Mouse (Mus musculus) T-helper 17 cell (primary cell): ENCODE results near the gene Hist1h3f.
"Not testable (repeated sequence)": the region's sequence is repeated elsewhere in the genome, so short reads cannot be mapped to it uniquely, and the experiment has no call there.

Experiments used
- in situ Hi-C, 2 experiments: fragments of 300-600 bp; cut with MboI, MseI; formaldehyde crosslinking; loops; 1 replicate in 1 of 2; 2 replicates in 1 of 2; pipeline ENCODE4 v1.15.1; 2025; ENCODE audit warnings: high pct_unique_total_duplicates in 2 of 2

Gene Hist1h3f

GRCm38 (mm10) chr13:23534368-23535131, 9.3 kb upstream of the Hist1h3f start:
- in situ Hi-C loops: loop anchor here (5.0 to 10.0 kb wide), 6 partner anchors 43 to 1820 kb away; partner anchors contain the start of genes Hist1h2ai (in 2 of the 2), Hist1h2bl (in 2 of the 2), Hist1h3h (in 2 of the 2) and Hist1h2ah (in 1 of the 2)

- in situ Hi-C loops: loop anchor here (5.0 to 10.0 kb wide), 4 partner anchors 42 to 1821 kb away; partner anchors contain the start of genes Hist1h2ai (in 2 of the 2), Hist1h2bl (in 2 of the 2), Hist1h3h (in 2 of the 2) and Hist1h2ah (in 1 of the 2)
These were observed 8.4 kb upstream of the Hist1h3f start, which contains the start of gene Hist1h3g for GRCm38 (mm10) chr13:23535137-23536075. Hist1h3g (plus strand) TSS chr13:23535422.

DNA sequence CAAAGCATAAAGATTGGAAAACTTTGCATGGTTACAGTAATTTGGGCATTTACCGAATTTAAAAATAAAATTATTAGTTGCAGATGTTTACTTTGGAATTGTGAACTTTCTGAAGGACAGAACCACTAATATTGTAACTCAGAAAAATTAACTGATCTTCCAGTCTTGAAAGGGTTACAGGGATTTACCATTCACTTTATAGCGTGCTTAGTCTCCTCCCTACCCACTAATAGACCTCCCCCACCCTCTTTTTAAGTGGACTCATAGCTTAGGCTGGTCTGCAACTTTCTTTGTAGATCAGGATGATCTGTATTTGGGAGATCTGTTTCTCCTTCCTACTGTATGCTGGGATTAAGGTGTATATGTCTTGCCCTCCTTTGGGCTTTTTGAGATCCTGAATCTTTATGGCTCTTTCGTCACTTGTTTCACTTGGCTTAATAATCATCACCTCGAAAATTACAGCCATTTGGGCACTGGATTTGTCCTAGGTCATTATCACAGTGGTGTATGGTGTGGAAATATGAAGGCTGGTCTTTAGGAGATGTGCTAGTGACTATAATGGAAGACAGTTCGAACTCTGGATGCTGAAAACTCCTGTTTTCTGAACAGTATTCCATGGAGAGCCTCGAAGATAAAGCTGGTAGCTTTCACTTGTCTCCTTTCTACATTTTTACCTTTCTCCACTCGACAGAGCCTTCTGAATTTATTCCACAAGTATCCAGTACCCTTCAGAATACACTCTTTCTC, 7.6 kb upstream of the Hist1h3f start:
- in situ Hi-C loops: loop anchor here (5.0 to 10.0 kb wide), 4 partner anchors 41 to 1821 kb away; partner anchors contain the start of genes Hist1h2ai (in 2 of the 2), Hist1h2bl (in 2 of the 2), Hist1h3h (in 2 of the 2) and Hist1h2ah (in 1 of the 2)

DNA sequence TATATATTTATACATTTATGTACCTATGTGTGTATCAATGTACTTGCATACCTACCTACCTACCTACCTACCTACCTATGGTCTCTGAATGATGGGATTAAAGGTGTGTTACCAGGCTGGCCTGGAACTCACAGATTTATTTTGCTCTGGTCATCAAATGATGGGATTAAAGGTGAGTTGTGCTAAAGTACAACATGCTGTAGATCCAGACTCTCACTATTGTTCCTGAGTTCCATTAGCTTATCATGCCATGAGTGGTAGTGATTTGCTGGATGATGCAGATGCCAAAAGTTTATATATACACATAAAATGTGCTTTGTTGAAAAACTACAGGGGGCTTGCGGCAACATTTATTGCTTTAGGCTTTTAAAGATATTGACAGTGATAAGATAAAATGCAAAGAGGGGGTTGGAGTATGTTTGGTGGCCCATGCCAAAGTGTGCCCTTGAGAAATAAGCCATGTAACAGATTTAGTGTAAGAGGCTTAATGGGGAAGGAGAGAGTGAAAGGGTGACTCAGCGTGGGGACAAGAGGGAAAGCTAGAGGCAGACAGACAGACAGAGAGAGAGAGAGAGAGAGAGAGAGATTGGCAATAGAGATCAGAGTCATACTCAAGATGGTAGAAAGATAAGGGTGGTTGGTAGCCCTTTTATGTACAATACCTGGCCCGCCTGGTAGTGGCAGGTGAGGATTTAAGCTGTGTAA, 6.7 kb upstream of the Hist1h3f start:
- in situ Hi-C loops: loop anchor here (5.0 to 10.0 kb wide), 4 partner anchors 40 to 1822 kb away; partner anchors contain the start of genes Hist1h2ai (in 2 of the 2), Hist1h2bl (in 2 of the 2), Hist1h3h (in 2 of the 2) and Hist1h2ah (in 1 of the 2)

DNA sequence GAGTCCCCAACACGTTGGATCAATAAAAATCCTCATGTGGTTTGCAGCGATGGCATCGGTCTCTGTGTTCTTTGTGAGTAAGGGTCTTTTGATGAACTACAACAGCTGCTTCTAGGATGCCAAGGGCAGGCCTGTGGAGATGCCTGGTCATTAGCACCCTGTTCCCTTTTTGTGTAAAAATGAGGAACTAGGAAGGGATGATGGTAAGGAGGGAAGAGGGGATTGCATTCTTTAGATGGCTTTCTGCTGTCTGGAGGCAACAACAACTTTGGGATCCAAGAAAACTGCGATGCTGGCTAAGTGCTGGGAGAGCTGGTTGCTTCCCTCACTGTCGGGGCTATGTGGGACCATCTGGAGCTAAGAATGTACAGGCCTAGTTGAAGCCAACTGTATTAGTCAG, 5.6 kb upstream of the Hist1h3f start:
- in situ Hi-C loops: loop anchor here (5.0 to 10.0 kb wide), 4 partner anchors 39 to 1823 kb away; partner anchors contain the start of genes Hist1h2ai (in 2 of the 2), Hist1h2bl (in 2 of the 2), Hist1h3h (in 2 of the 2) and Hist1h2ah (in 1 of the 2)

- in situ Hi-C loops: loop anchor here (5.0 to 10.0 kb wide), 4 partner anchors 37 to 1825 kb away; partner anchors contain the start of genes Hist1h2ai (in 2 of the 2), Hist1h2bl (in 2 of the 2), Hist1h3h (in 2 of the 2) and Hist1h2ah (in 1 of the 2)
These were observed 4.0 kb upstream of the Hist1h3f start for GRCm38 (mm10) chr13:23539821-23540220.

DNA sequence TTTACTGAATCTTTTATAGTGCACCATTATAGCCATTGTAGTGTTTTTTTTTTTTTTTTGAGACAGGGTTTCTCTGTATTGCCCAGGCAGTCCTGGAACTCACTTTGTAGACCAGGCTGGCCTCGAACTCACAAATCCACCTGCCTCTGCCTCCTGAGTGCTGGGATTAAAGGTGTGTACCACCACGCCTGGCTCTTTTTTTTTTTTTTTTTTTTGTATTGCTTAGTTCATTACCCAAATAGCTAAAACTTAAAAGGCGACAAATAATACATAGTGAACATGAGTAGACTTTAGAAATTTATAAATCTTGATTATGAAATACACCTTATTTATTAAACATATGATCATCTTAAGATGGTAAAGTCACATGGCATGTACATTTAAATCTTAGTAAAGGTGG, 2.4 kb upstream of the Hist1h3f start:
- in situ Hi-C loops: no loop called here

GRCm38 (mm10) chr13:23542225-23542980, 1.4 kb upstream of the Hist1h3f start:
- in situ Hi-C loops: not testable (repeated sequence)

GRCm38 (mm10) chr13:23542999-23543607, 749 bp upstream of the Hist1h3f start, which contains the start of gene Hist1h2bh:
Hist1h2bh (minus strand) TSS chr13:23543392.
- in situ Hi-C loops: not testable (repeated sequence)

DNA sequence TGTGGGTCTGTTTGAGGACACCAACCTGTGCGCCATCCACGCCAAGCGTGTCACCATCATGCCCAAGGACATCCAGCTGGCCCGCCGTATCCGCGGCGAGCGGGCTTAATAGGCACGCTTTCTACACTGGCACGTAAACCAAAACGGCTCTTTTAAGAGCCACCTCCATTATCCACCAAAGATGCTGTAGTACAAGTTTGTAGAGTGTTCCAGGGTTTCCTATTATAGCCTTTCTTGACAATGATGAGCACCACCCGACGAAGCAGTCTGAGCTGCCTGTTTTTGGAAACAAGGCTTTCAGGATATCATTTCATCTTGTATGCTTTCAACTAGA, 902 bp downstream of the Hist1h3f start:
- in situ Hi-C loops: not testable (repeated sequence)

GRCm38 (mm10) chr13:23546694-23547093, 2.8 kb downstream of the Hist1h3f start:
- in situ Hi-C loops: no loop called here

GRCm38 (mm10) chr13:23550761-23551145, 6.9 kb downstream of the Hist1h3f start:
- in situ Hi-C loops: loop anchor here (10.0 to 25.0 kb wide), 2 partner anchors 1506 to 1738 kb away; partner anchors contain the start of genes Hist1h2ag (in 1 of the 2), Hist1h2ao (in 1 of the 2), Hist1h2bj (in 1 of the 2) and Hist1h2bq (in 1 of the 2)

GRCm38 (mm10) chr13:23551146-23551834, 7.4 kb downstream of the Hist1h3f start, which contains the start of gene Hist1h4f:
Hist1h4f (minus strand) TSS chr13:23551648.
- in situ Hi-C loops: loop anchor here (10.0 to 25.0 kb wide), 2 partner anchors 1506 to 1739 kb away; partner anchors contain the start of genes Hist1h2ag (in 1 of the 2), Hist1h2ao (in 1 of the 2), Hist1h2bj (in 1 of the 2) and Hist1h2bq (in 1 of the 2)

- in situ Hi-C loops: loop anchor here (10.0 to 25.0 kb wide), 2 partner anchors 1507 to 1740 kb away; partner anchors contain the start of genes Hist1h2ag (in 1 of the 2), Hist1h2ao (in 1 of the 2), Hist1h2bj (in 1 of the 2) and Hist1h2bq (in 1 of the 2)
These were observed 8.4 kb downstream of the Hist1h3f start for GRCm38 (mm10) chr13:23551931-23552914.

- in situ Hi-C loops: loop anchor here (10.0 to 25.0 kb wide), 2 partner anchors 1508 to 1741 kb away; partner anchors contain the start of genes Hist1h2ag (in 1 of the 2), Hist1h2ao (in 1 of the 2), Hist1h2bj (in 1 of the 2) and Hist1h2bq (in 1 of the 2)
These were observed 9.1 kb downstream of the Hist1h3f start, which contains the start of gene Hist1h1d for GRCm38 (mm10) chr13:23552962-23553361. Hist1h1d (plus strand) TSS chr13:23553262.
